Mouse (Mus musculus) midbrain, embryonic 10.5 days (tissue): ENCODE results near the gene Mbtps1. TPM values are rescaled to one million over a fixed set of nuclear protein-coding genes. Genes with fewer than 3 reads are reported as not detected.

Source experiments
- DNase-seq: peaks from one replicate; pipeline ENCODE4 v3.0.0-alpha.2; 2017; ENCODE audit warnings: low spot score
- H3K27ac ChIP-seq: fragments of 300-500 bp; sonication (generic); replicated peaks from 2 replicates; pipeline ENCODE4 v1.5.1; 2016; ENCODE audit warnings: mild to moderate bottlenecking
- H3K27me3 ChIP-seq: fragments of 300-500 bp; sonication (generic); 2 replicates; pipeline ENCODE4 v1.6.1; 2016; ENCODE audit warnings: low read depth, mild to moderate bottlenecking; ENCODE audit not compliant: poor library complexity, severe bottlenecking
- H3K36me3 ChIP-seq: fragments of 300-500 bp; sonication (generic); 2 replicates; pipeline ENCODE4 v1.6.1; 2016; ENCODE audit warnings: mild to moderate bottlenecking, moderate library complexity
- H3K4me1 ChIP-seq: fragments of 300-500 bp; sonication (generic); 2 replicates; pipeline ENCODE4 v1.6.1; 2016
- H3K4me3 ChIP-seq: fragments of 300-500 bp; sonication (generic); 2 replicates; pipeline ENCODE4 v1.5.1; 2016; ENCODE audit warnings: mild to moderate bottlenecking, moderate library complexity
- H3K9me3 ChIP-seq: fragments of 300-500 bp; sonication (generic); replicated peaks from 2 replicates; pipeline ENCODE4 v1.6.1; 2016; ENCODE audit warnings: mild to moderate bottlenecking
- WGBS: fragments of 180-500 bp; shearing (Covaris S2); methylation state at CpG from one replicate; pipeline ENCODE4 v1.1.7; 2016; 5-methylcytosine and 5-hydroxymethylcytosine counted together
- polyA plus RNA-seq: library from polyadenylated mRNA; unstranded; fragments of >200 nt; fragmentation: Nextera tagmentation; extraction: Ambion mirVana; gene quantifications from 2 replicates; pipeline ENCODE4 v1.2.1, GENCODE M21; 2016

Mbtps1 gene
- polyA plus RNA-seq, 1 experiment from 2014 or later: 111 TPM

- H3K9me3 ChIP-seq: no peaks in the 10 kb centered on the region
- no peak overlapping the region for H3K4me3 ChIP-seq
- peaks cover 12% of the 10 kb centered on the region for H3K4me1 ChIP-seq
- DNase-seq: no peak
- WGBS: 91% methylated on average over 3 of the region's 3 CpGs
- H3K27me3 ChIP-seq: no peaks in the 10 kb centered on the region
- no peak overlapping the region for H3K27ac ChIP-seq
- peaks cover 100% of the 10 kb centered on the region for H3K36me3 ChIP-seq
Observed at GRCm38 (mm10) chr8:119514940-119515339, 43.6 kb downstream of the Mbtps1 start.

- Histone ChIP-seq H3K9me3 (no peaks in the 10 kb centered on the region), H3K4me1 (peaks cover 12% of the 10 kb centered on the region), H3K36me3 (peaks cover 100% of the 10 kb centered on the region), H3K27ac (no peak overlapping the region), H3K4me3 (no peak overlapping the region), H3K27me3 (no peaks in the 10 kb centered on the region)
- DNase-seq: no peak
- 97% methylated on average over 4 of the region's 4 CpGs for WGBS
Observed at GRCm38 (mm10) chr8:119513405-119513804, 45.1 kb downstream of the Mbtps1 start.

GRCm38 (mm10) chr8:119511722-119512121, 46.8 kb downstream of the Mbtps1 start:
- Histone ChIP-seq H3K27me3 (no peaks in the 10 kb centered on the region), H3K4me1 (peaks cover 12% of the 10 kb centered on the region), H3K27ac (no peak overlapping the region), H3K9me3 (no peaks in the 10 kb centered on the region), H3K36me3 (peaks cover 99% of the 10 kb centered on the region), H3K4me3 (no peak overlapping the region)
- 95% methylated on average over 7 of the region's 7 CpGs for WGBS
- DNase-seq: no peak

- Histone ChIP-seq H3K36me3 (peaks cover 99% of the 10 kb centered on the region), H3K27me3 (no peaks in the 10 kb centered on the region)
Observed at GRCm38 (mm10) chr8:119510471-119510870, 48.1 kb downstream of the Mbtps1 start.

GRCm38 (mm10) chr8:119506106-119506505, 52.4 kb downstream of the Mbtps1 start:
- Histone ChIP-seq H3K27ac (0 out of 2 replicates have a peak overlapping the region, but pooled peaks have one; percentile 56), H3K27me3 (peaks cover 9% of the 10 kb centered on the region; the same call in 1 of the 2 replicates), H3K9me3 (no peaks in the 10 kb centered on the region), H3K4me1 (peaks cover 54% of the 10 kb centered on the region), H3K36me3 (peaks cover 55% of the 10 kb centered on the region), H3K4me3 (no peak overlapping the region)
- DNase-seq: no peak
- 81% methylated on average over 8 of the region's 8 CpGs for WGBS

More at GRCm38 (mm10) chr8:119510471-119510870, 48.1 kb downstream of the Mbtps1 start:
- no peak for DNase-seq
- WGBS: 94% methylated on average over 9 of the region's 9 CpGs
- H3K9me3 ChIP-seq: no peaks in the 10 kb centered on the region
- no peak overlapping the region for H3K4me3 ChIP-seq
- peaks cover 15% of the 10 kb centered on the region for H3K4me1 ChIP-seq
- no peak overlapping the region for H3K27ac ChIP-seq

GRCm38 (mm10) chr8:119505488-119505887, 53.0 kb downstream of the Mbtps1 start:
- peak; percentile 30 for DNase-seq
- H3K4me3 ChIP-seq: no peak overlapping the region
- WGBS: 24% methylated on average over 9 of the region's 9 CpGs
- peaks cover 49% of the 10 kb centered on the region for H3K36me3 ChIP-seq
- H3K9me3 ChIP-seq: no peaks in the 10 kb centered on the region
- peaks cover 14% of the 10 kb centered on the region; the same call in 1 of the 2 replicates for H3K27me3 ChIP-seq
- H3K4me1 ChIP-seq: peaks cover 60% of the 10 kb centered on the region
- H3K27ac ChIP-seq: 0 out of 2 replicates have a peak overlapping the region, but pooled peaks have one; percentile 56

GRCm38 (mm10) chr8:119503191-119503767, 55.3 kb downstream of the Mbtps1 start:
- H3K27me3 ChIP-seq: peaks cover 14% of the 10 kb centered on the region; the same call in 1 of the 2 replicates
- WGBS: 36% methylated on average over 10 of the region's 10 CpGs
- no peaks in the 10 kb centered on the region for H3K9me3 ChIP-seq
- H3K4me1 ChIP-seq: peaks cover 65% of the 10 kb centered on the region
- H3K4me3 ChIP-seq: no peak overlapping the region
- H3K27ac ChIP-seq: peak overlapping the region; percentile 65
- H3K36me3 ChIP-seq: peaks cover 27% of the 10 kb centered on the region
- no peak for DNase-seq

- Histone ChIP-seq H3K4me3 (no peak overlapping the region), H3K27me3 (peaks cover 14% of the 10 kb centered on the region; the same call in 1 of the 2 replicates), H3K36me3 (peaks cover 15% of the 10 kb centered on the region), H3K27ac (peak overlapping the region; percentile 65), H3K4me1 (peaks cover 73% of the 10 kb centered on the region), H3K9me3 (no peaks in the 10 kb centered on the region)
- 61% methylated on average over 4 of the region's 4 CpGs for WGBS
- DNase-seq: no peak
Observed at GRCm38 (mm10) chr8:119502111-119502510, 56.4 kb downstream of the Mbtps1 start.

GRCm38 (mm10) chr8:119501598-119501997, 56.9 kb downstream of the Mbtps1 start, which contains the start of gene Slc38a8:
Gene Slc38a8, minus strand, starts transcription at chr8:119501698.
- Histone ChIP-seq H3K4me3 (no peak within 1 kb of the TSS), H3K36me3 (peaks cover 10% of the 10 kb centered on the region), H3K4me1 (peaks cover 73% of the 10 kb centered on the region), H3K9me3 (no peaks in the 10 kb centered on the region), H3K27me3 (peaks cover 14% of the 10 kb centered on the region; the same call in 1 of the 2 replicates), H3K27ac (peak within 1 kb of the TSS; percentile 65)
- WGBS: 47% methylated on average over 5 of the region's 5 CpGs
- DNase-seq: no peak

- 87% methylated on average over 2 of the region's 2 CpGs for WGBS
- Histone ChIP-seq H3K4me1 (peaks cover 56% of the 10 kb centered on the region), H3K4me3 (no peak overlapping the region), H3K9me3 (no peaks in the 10 kb centered on the region), H3K27ac (no peak overlapping the region; the same call in 1 of the 2 replicates), H3K36me3 (no peaks in the 10 kb centered on the region; the same call in 1 of the 2 replicates), H3K27me3 (peaks cover 20% of the 10 kb centered on the region; the same call in 1 of the 2 replicates)
- no peak for DNase-seq
Observed at GRCm38 (mm10) chr8:119499836-119500235, 58.7 kb downstream of the Mbtps1 start.

- WGBS: 29% methylated on average over 6 of the region's 6 CpGs
- Histone ChIP-seq H3K4me1 (peaks cover 36% of the 10 kb centered on the region), H3K36me3 (no peaks in the 10 kb centered on the region), H3K27ac (no peak overlapping the region), H3K27me3 (peaks cover 24% of the 10 kb centered on the region; the same call in 1 of the 2 replicates), H3K9me3 (no peaks in the 10 kb centered on the region), H3K4me3 (no peak overlapping the region)
- peak; percentile 36 for DNase-seq
Observed at GRCm38 (mm10) chr8:119496848-119497247, 61.7 kb downstream of the Mbtps1 start.

GRCm38 (mm10) chr8:119487093-119487492, 71.4 kb downstream of the Mbtps1 start:
- 80% methylated on average over 7 of the region's 7 CpGs for WGBS
- DNase-seq: no peak
- H3K27ac ChIP-seq: no peak overlapping the region
- H3K4me1 ChIP-seq: peaks cover 18% of the 10 kb centered on the region
- no peaks in the 10 kb centered on the region for H3K36me3 ChIP-seq
- peaks cover 23% of the 10 kb centered on the region; the same call in 1 of the 2 replicates for H3K27me3 ChIP-seq
- H3K4me3 ChIP-seq: no peak overlapping the region
- no peaks in the 10 kb centered on the region for H3K9me3 ChIP-seq

GRCm38 (mm10) chr8:119484145-119484896, 74.2 kb downstream of the Mbtps1 start:
- H3K36me3 ChIP-seq: no peaks in the 10 kb centered on the region
- H3K27me3 ChIP-seq: 0 out of 2 replicates have a peak, but pooled peaks cover under 1% of the 10 kb centered on the region
- no peaks in the 10 kb centered on the region for H3K9me3 ChIP-seq
- no peak overlapping the region for H3K4me3 ChIP-seq
- H3K4me1 ChIP-seq: no peaks in the 10 kb centered on the region
- no peak for DNase-seq
- no peak overlapping the region for H3K27ac ChIP-seq
- 86% methylated on average over 11 of the region's 11 CpGs for WGBS
